Mouse (Mus musculus): ENCODE results near the gene Kifc3.

Kifc3 gene

DNA sequence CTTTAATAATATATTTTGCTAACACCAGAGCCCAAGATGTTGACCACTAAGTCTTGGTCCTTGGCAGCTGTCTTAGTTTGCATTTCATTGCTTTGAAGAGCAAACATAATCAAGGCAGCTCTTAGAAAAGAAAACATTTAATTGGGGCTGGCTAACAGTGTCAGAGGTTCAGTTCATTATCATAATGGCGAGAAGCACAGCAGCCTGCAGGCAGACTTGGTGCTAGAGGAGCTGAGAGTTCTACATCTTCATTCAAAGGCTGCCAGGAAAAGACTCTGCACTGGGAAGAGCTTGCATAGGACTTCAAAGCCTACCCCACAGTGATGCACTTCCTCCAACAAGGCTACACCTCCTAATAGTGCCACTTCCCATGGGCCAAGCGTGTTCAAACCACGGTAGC is 45.5 kb downstream of the Kifc3 start:
- DNase-seq (ENCODE audit: low read depth, low spot score), result no peak

DNA sequence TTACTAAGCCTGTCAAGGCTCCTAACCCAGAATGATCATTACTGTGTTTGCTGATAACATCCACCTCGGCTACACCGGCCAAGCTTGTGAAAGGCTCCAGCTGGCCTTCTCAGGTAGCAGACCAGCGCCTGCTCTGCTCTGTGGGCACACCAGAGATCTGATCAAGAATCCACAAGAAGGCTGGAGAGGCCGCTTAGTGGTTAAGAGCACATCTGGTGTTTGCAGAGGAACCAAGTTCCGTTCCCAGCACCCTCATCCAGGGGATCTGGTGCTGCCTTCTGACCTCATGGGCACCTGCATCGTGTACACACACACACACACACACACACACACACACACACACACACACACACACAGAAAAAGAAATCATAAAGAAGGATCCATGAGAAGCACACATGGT is 46.5 kb downstream of the Kifc3 start:
- DNase-seq (ENCODE audit: low read depth, low spot score), result no peak

DNA sequence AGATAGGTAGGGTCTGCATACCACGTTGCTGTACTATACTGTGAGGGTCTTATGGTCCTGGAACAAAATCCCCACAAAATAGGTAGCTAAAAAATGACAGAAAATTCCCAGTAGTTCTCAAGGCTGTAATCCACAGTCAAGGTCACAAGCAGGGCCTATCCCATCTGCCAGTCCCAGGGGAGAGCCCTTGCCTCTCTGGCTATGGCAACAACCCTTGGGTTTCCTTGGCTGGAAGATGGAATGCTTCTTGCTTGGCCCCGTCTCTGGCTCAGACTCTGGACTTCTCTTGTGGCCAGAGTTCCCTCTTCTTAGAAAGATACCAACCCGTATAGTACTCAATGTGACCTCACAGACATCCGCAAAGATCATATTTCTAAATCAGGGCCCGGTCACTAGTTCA is 47.3 kb downstream of the Kifc3 start:
- no peak for DNase-seq (ENCODE audit: low read depth, low spot score)

- DNase-seq (ENCODE audit: low read depth, low spot score), result no peak
These were observed 48.0 kb downstream of the Kifc3 start for GRCm38 (mm10) chr8:95154654-95155053.

GRCm38 (mm10) chr8:95154056-95154455 is 48.6 kb downstream of the Kifc3 start:
- no peak for DNase-seq (ENCODE audit: low read depth, low spot score)

DNA sequence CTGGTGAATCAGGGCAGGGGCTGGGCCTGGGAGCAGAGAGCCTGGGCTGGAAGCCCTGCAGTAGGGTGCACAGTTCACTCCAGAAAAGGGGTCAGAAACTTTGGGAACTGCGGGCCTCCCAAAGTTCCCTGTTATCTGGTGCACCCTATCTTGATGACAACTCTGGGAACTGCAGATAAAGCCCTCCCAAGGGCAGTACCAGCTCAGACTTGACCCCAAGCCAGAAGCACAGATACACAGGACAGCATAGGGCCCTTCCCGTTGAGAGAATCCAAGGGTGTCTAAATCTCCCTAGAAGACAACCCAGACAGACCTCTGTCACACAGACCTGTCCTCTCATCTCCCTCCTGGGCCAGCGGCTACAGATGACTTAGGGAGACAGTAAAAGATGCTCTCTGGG is 52.0 kb downstream of the Kifc3 start:
- DNase-seq (ENCODE audit: low read depth, low spot score), result no peak

DNA sequence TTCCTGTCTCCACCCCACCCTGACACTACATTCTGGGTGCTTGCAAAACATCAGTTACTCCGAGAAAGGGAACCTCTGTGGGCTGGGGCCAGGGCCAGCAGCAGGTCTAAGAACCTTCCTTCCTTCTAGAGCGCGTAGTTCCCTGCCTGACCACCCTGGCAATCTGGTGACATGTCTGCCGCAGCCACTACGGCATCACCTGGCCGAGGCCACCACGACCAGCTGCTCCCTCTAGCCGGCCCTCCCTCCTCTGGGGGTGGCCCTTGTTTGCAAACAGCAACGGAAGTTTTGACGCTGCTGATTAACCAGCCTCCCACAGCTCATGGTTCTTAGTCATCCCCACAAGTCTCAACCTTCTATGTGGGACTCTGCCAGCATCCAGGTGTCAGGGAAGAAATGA is 53.2 kb downstream of the Kifc3 start:
- DNase-seq (ENCODE audit: low read depth, low spot score), result no peak

DNA sequence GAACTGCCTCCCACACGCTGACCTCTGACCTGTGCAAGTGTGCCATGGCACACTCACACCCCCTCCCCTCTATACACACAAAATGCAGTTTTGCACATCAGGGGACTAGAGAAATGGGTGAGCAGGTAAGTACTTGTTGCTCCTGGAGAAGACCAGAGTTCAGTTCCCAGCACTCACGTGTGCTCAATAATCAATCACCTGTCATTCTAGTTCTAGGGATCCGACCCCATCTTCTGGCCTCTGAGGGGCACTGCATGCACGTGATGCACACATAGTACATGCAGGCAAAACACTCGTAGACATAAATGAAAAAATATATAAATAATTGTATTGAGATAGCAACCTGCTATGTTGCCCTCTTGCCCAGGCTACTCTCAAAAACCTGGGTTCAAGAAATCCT is 55.8 kb downstream of the Kifc3 start:
- no peak for DNase-seq (ENCODE audit: low read depth, low spot score)

- DNase-seq (ENCODE audit: low read depth, low spot score), result no peak
These were observed 56.4 kb downstream of the Kifc3 start for GRCm38 (mm10) chr8:95146044-95146745.

DNA sequence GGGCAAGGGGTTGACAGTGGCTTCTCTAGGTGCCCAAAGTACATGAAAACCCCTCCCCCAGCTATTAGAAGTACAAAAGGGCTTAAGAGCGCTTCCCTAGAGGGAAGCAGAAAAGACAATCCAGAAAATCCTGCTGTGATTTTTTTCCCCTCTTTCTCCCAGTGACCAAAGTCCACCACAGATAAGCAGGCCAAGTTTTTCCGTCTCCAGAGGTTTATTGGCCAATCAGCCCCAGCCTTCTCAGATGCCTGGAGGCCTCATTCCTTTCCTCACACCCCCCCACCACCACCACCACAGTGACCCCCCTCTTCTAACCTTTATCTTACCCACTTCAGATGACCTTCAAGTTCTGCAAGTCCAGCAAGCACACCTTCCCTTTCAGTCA is 58.0 kb downstream of the Kifc3 start:
- no peak for DNase-seq (ENCODE audit: low read depth, low spot score)

DNA sequence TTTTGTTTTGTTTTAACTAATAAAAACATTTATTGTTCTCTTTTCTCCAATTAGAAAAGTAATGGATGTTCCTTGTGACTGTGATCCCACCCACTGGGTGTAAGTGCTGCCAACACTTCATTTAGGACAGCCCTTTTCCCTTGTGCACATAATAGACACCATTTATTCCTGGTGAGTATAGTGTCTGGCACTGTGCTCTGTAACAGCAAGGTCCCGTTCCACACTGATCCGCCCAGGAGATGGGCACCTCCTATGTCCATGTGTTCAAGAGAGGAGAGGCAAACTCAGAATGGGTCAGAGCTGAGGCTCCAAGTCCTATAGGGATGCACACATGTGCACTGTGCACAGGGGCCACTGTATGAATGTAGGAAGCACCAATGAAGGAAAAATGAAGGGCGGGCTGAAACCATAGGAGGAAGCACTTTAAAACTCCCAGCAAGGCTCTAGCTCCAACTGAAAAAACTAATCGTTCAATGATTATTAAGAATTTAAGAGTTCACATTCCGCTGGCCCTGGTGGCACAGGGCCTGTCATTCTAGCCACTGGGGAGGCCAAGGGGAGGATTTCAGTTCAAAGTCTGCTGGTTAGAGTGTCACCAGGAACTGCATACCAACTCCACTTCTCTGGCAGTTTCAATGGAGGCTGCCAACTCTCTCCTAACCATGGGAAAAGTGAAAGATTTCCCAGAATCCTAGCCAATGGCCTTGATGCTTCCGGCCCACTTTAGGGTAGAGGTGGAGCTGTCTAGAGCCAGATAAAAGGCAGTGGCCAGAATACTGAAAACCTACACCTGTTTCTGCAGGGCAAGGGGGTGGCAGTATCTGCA is 58.6 kb downstream of the Kifc3 start:
- no peak for DNase-seq (ENCODE audit: low read depth, low spot score)

- no peak for DNase-seq (ENCODE audit: low read depth, low spot score)
These were observed 59.4 kb downstream of the Kifc3 start for GRCm38 (mm10) chr8:95142985-95143804.

GRCm38 (mm10) chr8:95142075-95142831 is 60.4 kb downstream of the Kifc3 start:
- DNase-seq (ENCODE audit: low read depth, low spot score), result no peak

GRCm38 (mm10) chr8:95141469-95142074 is 61.0 kb downstream of the Kifc3 start:
- DNase-seq (ENCODE audit: low read depth, low spot score), result no peak

DNA sequence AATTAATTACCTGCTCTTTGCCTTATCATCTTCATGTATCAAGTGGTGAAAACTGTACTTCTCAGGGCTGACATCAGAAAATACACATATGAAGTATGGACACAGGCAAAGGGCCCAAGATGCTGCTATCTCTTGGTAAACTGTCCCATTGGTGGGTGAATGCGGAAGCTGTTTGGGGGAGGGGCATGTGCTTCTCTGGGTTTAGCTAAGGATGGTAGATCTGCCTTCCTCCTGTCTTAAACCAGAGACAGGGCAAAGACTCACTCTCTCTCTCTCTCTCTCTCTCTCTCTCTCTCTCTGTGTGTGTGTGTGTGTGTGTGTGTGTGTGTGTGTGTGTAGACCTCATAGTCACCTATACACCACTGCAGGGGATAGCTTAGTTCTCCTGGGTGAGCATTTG is 61.6 kb downstream of the Kifc3 start:
- DNase-seq (ENCODE audit: low read depth, low spot score), result no peak

DNA sequence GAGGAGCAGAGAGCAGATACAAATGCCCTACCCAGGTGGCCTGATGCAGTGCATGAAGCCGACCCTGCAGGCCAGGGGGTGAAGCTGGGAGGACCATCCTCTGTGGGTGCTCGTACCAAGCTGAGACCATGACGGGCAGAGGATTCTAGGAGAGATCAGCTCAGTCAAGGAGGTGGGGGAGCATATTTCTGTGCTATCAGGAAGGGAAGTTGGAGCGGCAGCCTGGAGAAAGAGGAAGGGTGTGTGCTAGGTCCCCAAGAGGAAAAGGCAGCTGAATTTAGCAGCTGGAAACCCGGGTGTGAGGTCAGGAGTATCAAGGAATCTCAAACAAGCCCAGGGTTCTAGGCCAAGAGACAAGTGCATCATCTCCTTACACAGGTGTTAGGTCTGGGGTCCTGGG is 62.1 kb downstream of the Kifc3 start:
- DNase-seq (ENCODE audit: low read depth, low spot score), result no peak

DNA sequence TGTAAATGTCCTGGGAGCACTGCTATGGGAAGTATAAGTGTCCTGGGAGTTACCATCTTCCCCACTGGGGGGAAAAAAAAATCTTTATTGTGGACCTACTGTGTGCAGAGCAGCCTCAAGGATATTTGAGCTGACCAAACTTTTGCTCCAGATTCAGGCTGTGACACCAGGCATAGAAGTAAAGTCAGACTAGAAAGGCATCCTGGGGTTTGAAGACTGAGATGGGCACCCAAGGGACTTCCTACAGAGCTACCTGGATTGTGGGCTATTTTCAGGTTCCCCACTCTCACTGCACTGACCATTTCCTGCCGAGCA is 63.6 kb downstream of the Kifc3 start:
- DNase-seq (ENCODE audit: low read depth, low spot score), result no peak

DNA sequence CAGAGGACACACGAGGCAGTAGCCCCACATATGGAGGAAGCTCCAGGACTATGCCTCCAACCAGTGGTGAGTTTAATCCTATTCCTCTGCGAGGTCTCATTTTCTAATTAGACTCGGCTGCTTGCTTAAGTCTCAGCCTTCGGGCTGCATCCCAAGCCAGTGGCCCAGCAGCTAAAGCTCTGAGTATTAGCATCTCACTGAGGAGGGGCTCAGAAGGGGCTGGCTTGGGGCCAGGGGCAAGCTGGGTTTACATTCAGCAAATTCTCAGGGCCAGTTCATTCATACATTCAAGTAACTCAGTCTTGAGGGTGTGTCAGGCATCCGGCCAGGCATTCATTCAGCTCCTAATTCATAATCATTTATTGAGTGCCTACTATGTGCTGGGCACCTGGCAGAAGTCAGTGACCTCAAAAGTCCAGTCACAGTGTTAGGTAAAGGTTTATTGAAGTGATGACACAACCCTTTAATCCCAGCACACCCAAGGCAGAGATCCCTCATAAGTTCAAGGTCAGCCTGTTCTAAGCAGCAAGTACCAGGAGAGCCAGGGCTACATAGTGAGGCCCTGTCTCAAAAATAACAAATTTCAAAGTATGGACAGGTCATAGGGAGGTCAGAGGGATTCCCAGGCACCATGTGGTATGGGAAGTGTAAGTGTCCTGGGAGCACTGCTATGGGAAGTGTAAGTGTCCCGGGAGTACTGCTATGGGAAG is 64.1 kb downstream of the Kifc3 start:
- no peak for DNase-seq (ENCODE audit: low read depth, low spot score)

DNA sequence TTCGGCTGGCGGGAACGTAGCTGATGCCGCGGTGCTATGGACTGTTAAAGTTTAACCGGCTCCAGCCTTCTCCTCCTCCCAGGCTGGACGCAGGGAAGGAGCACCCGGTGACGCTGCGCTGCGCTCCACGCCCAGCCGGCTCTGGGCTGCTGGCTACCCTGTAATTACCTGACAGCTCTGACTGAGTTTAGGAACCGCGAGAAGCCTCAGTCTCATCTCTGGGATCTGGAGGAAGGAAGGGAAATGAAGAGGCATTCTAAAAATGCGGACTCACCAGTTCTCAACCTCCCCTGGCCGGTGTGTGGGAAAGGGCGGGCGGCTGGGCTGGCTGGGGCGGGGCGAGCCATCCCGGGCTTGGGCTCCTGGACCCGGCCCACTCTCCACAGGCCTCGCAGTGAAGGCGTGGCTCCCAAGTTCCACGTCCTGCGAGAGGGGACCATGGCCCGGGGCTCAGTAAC is 64.9 kb downstream of the Kifc3 start:
- DNase-seq (ENCODE audit: low read depth, low spot score), result no peak

DNA sequence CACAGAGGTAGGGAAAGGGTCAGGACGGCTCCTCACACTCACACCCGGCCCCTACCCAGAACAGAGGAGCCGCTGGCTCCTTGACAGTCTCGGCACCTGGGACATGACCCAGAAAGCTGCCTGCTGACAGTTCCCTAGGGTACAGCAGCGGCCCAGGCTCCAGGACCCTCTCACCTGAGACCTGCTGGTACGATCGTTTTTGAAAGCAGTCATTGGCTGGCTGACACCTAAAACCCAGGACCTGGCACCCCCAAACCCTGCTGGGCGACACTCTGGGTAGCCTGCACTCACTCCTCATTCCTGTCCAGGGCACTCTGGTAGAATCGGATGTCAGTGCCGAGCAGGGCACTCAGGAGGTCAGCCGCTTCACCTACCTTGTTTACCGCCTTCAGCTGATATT is 65.4 kb downstream of the Kifc3 start:
- no peak for DNase-seq (ENCODE audit: low read depth, low spot score)

DNA sequence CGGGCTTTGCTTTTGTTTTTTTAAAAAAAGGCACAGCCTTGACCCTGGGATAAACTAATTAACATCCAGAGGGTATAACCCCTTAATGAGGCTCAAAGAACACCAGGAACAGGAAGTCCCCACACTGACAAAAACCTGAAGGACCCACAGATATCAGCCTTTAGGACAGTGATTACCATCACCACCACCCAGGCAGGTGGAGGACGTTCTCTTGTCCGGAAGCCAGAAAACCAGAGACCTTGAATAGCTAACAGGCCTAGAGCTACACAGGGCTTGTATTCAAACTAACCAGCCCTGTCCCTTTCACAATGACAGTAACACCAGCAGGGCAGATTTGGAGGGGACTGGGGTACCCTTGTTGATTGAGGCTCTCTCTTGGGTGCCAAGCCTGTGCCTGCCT is 66.4 kb downstream of the Kifc3 start:
- no peak for DNase-seq (ENCODE audit: low read depth, low spot score)

Measured in retina, adult 2 months (tissue).